Mouse (Mus musculus) cerebellum, adult 2 months (tissue): ENCODE results near the gene Ncor2. TPM values are rescaled to one million over a fixed set of nuclear protein-coding genes. Genes with fewer than 3 reads are reported as not detected.
A peak's percentile ranks its signal among the peaks of the same experiment; 100 is the strongest.

Experiments
- DNase-seq, 2 experiments: peaks; one replicate each; pipeline ENCODE4 v3.0.0; 2021
- H3K27ac ChIP-seq: fragments of 200-500 bp; 2 replicates; pipeline ENCODE4 v1.5.1; 2012; ENCODE audit warnings: low read length, control low read depth, inconsistent platforms; ENCODE audit not compliant: insufficient read depth
- H3K27me3 ChIP-seq: fragments of 200-500 bp; 2 replicates; pipeline ENCODE4 v1.6.1; 2012; ENCODE audit warnings: inconsistent platforms, mild to moderate bottlenecking, low read length, moderate library complexity; ENCODE audit not compliant: control insufficient read depth, insufficient read depth
- H3K4me1 ChIP-seq: fragments of 200-500 bp; 2 replicates; pipeline ENCODE4 v1.6.1; 2011; ENCODE audit warnings: low read length; ENCODE audit not compliant: control insufficient read depth, insufficient read depth
- H3K4me3 ChIP-seq: fragments of 200-500 bp; replicated peaks from 2 replicates; pipeline ENCODE3; 2011; ENCODE audit warnings: mild to moderate bottlenecking, low read depth, low read length, control low read depth; ENCODE audit not compliant: insufficient read depth
- CTCF ChIP-seq: fragments of 200-500 bp; IDR thresholded peaks from 2 replicates; pipeline ENCODE4 v1.5.1; 2011; ENCODE audit warnings: low read depth, mild to moderate bottlenecking, control low read depth, low read length, moderate library complexity, borderline replicate concordance; ENCODE audit not compliant: insufficient read depth
- POLR2A ChIP-seq: fragments of 200-500 bp; IDR thresholded peaks from 2 replicates; pipeline ENCODE4 v1.6.1; 2011; ENCODE audit warnings: low read length, control low read depth, borderline replicate concordance; ENCODE audit not compliant: insufficient read depth
- WGBS: fragments of 180-500 bp; shearing (Covaris S2); methylation state at CpG from one replicate; pipeline ENCODE4 v1.1.7; 2018; 5-methylcytosine and 5-hydroxymethylcytosine counted together
- polyA plus RNA-seq: library from polyadenylated mRNA; depleted of rRNA; stranded (reverse); fragments of >200 nt; gene quantifications from 2 replicates; pipeline ENCODE4 v1.2.3, GENCODE M21; 2012

Gene Ncor2
- polyA plus RNA-seq, 1 experiment: 93.2 TPM

DNA sequence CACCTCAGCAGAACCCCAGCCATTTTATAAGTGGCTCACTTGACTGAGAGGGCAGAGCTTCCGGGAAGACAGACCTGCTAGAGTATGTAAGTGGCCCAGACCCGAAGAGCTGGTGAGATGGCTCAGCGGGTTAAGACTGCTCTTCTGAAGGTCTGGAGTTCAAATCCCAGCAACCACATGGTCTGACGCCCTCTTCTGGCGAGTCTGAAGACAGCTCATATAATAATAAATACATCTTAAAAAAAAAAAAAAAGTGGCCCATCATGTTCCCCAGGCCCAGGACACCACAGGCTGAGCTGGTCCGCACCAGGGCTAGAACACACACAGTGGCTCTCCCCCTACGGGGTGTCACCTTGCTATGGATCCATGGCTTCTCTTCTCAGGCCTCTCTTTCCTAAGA, 56.5 kb downstream of the Ncor2 start:
- TF ChIP-seq CTCF: no peak
- no peak for TF ChIP-seq POLR2A
- H3K4me3 ChIP-seq: no peak overlapping the region
- 76% methylated on average over 7 of the region's 7 CpGs for whole genome bisulfite sequencing
- H3K4me1 ChIP-seq: peaks cover 65% of the 10 kb centered on the region
- DNase-seq: no peak
- H3K27me3 ChIP-seq: no peaks in the 10 kb centered on the region
- no peak overlapping the region for H3K27ac ChIP-seq

GRCm38 (mm10) chr5:125122049-125122448, 57.0 kb downstream of the Ncor2 start:
- peak; percentile 63 to 68 for DNase-seq
- H3K4me1 ChIP-seq: peaks cover 65% of the 10 kb centered on the region
- H3K4me3 ChIP-seq: no peak overlapping the region

GRCm38 (mm10) chr5:125120517-125121303, 58.3 kb downstream of the Ncor2 start:
- Histone ChIP-seq H3K4me1 (peaks cover 69% of the 10 kb centered on the region), H3K27me3 (no peaks in the 10 kb centered on the region), H3K27ac (no peak overlapping the region), H3K4me3 (no peak overlapping the region)
- 82% methylated on average over 17 of the region's 17 CpGs for WGBS
- DNase-seq: peak in 1 of 2 experiments; percentile 17
- TF ChIP-seq POLR2A (no peak), CTCF (no peak)

More at GRCm38 (mm10) chr5:125122049-125122448, 57.0 kb downstream of the Ncor2 start:
- 23% methylated on average over 7 of the region's 7 CpGs for WGBS
- no peak overlapping the region for H3K27ac ChIP-seq
- TF ChIP-seq CTCF (no peak), POLR2A (no peak)
- H3K27me3 ChIP-seq: no peaks in the 10 kb centered on the region

DNA sequence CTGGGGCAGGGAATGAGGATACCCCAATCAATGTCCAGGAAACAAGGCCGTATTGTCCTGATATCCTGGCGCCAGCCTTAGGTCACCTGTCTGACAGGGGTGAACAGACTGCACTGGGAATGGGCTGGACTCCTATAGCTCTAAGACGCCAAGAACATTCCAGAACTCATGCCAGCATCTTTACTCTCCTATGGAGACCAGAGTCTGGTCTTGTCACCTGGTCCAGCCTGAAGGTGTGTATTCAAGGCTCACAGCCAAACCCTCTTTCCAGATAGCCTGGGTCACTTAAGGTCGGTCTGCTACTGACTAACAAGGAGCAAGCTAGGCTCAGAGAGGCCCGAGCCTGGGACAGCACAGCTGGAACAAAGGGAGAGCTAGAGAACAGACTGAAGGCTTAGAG, 61.8 kb downstream of the Ncor2 start:
- H3K4me3 ChIP-seq: no peak overlapping the region
- peaks cover 53% of the 10 kb centered on the region for H3K4me1 ChIP-seq
- WGBS: 10% methylated on average over 5 of the region's 5 CpGs
- no peaks in the 10 kb centered on the region for H3K27me3 ChIP-seq
- peak in 1 of 2 experiments; percentile 73 for DNase-seq
- H3K27ac ChIP-seq: no peak overlapping the region
- TF ChIP-seq POLR2A (no peak), CTCF (no peak)

DNA sequence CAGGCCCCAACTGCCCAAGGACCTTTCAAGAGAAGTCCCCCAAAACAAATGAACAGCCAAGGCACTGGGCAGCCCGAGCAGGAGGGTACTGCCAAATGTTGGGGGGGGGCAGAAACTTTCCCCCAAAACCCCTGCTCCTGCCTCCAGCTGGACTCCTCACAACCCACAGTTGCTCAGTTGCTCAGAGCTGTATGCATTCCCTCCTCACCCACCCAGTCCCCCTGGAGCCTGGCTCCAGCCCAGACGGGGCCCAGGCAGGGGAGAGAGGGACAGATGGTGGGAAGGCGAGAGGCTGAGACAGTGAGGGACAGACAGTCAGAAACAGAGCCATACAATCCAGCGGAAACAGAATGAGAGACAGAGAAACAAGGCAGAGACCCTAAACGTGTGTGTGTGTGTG, 66.0 kb downstream of the Ncor2 start:
- H3K4me3 ChIP-seq: no peak overlapping the region
- peaks cover 45% of the 10 kb centered on the region for H3K4me1 ChIP-seq
- WGBS: 25% methylated on average over 5 of the region's 5 CpGs
- no peaks in the 10 kb centered on the region for H3K27me3 ChIP-seq
- peak in 1 of 2 experiments; percentile 57 for DNase-seq
- TF ChIP-seq CTCF: no peak
- no peak for TF ChIP-seq POLR2A
- H3K27ac ChIP-seq: no peak overlapping the region; the same call in 1 of the 2 replicates

DNA sequence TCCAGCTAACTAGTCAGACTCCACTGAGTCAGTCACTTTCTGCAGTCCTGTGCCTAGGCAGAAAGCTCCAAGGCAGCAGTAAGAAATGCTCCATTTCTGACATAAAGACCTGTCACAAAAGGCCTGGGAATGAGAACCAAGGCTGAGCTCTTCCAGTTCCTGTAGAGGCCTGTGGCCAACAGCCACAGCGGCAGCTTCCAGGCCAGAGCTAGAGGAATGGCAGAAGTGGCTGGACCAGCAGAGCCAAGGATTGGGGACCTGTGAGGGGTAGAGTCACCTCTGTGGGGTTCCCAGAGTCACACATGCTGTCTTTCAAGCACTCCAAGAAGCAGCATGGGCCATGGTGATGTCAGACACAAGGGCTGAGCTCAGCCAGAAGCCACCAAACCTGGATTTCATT, 66.4 kb downstream of the Ncor2 start:
- TF ChIP-seq POLR2A (no peak), CTCF (no peak)
- no peak for DNase-seq
- H3K4me3 ChIP-seq: no peak overlapping the region
- no peak overlapping the region for H3K27ac ChIP-seq
- H3K27me3 ChIP-seq: no peaks in the 10 kb centered on the region
- WGBS: 11% methylated on average over 1 of the region's 1 CpGs
- peaks cover 42% of the 10 kb centered on the region for H3K4me1 ChIP-seq

GRCm38 (mm10) chr5:125111137-125111536, 67.9 kb downstream of the Ncor2 start:
- Histone ChIP-seq H3K27me3 (no peaks in the 10 kb centered on the region), H3K4me3 (no peak overlapping the region), H3K27ac (no peak overlapping the region), H3K4me1 (peaks cover 39% of the 10 kb centered on the region)
- WGBS: 51% methylated on average over 6 of the region's 6 CpGs
- DNase-seq: no peak
- TF ChIP-seq POLR2A (no peak), CTCF (no peak)

GRCm38 (mm10) chr5:125110722-125111121, 68.3 kb downstream of the Ncor2 start:
- peaks cover 40% of the 10 kb centered on the region for H3K4me1 ChIP-seq
- H3K4me3 ChIP-seq: no peak overlapping the region
- no peak for TF ChIP-seq POLR2A
- no peak for TF ChIP-seq CTCF
- 45% methylated on average over 3 of the region's 3 CpGs for WGBS
- no peak overlapping the region for H3K27ac ChIP-seq
- DNase-seq: no peak
- no peaks in the 10 kb centered on the region for H3K27me3 ChIP-seq

GRCm38 (mm10) chr5:125110196-125110595, 68.8 kb downstream of the Ncor2 start:
- H3K27me3 ChIP-seq: no peaks in the 10 kb centered on the region
- TF ChIP-seq CTCF: no peak
- no peak for TF ChIP-seq POLR2A
- no peak overlapping the region for H3K4me3 ChIP-seq
- H3K4me1 ChIP-seq: peaks cover 41% of the 10 kb centered on the region
- no peak for DNase-seq
- no peak overlapping the region for H3K27ac ChIP-seq
- WGBS: 72% methylated on average over 8 of the region's 8 CpGs
